Mouse (Mus musculus) CH12.LX (cell line): ENCODE data around the gene Grid2. TPM values are rescaled to one million over a fixed set of nuclear protein-coding genes. Genes with fewer than 3 reads are reported as not detected.
A peak's percentile ranks its signal among the peaks of the same experiment; 100 is the strongest.

Experiments
- DNase-seq: peaks from one replicate; pipeline ENCODE4 v3.0.0-alpha.2; 2013; ENCODE audit errors: extremely low read depth
- H3K27ac ChIP-seq: 2 replicates; pipeline ENCODE4 v1.5.1; 2012; ENCODE audit warnings: low read depth, mild to moderate bottlenecking, control low read depth, moderate library complexity; ENCODE audit not compliant: insufficient read depth
- H3K27me3 ChIP-seq: replicated peaks from 2 replicates; pipeline ENCODE3; 2012; ENCODE audit warnings: inconsistent platforms
- H3K36me3 ChIP-seq, 2 experiments: replicated peaks in 1 of 2; 2 replicates each; pipeline versions ENCODE3 to v1.6.1; 2012; ENCODE audit warnings: inconsistent platforms in 1 of 2, low read length in 1 of 2, mild to moderate bottlenecking in 1 of 2, mixed read lengths in 1 of 2, moderate library complexity in 1 of 2; ENCODE audit not compliant: control insufficient read depth in 1 of 2, insufficient read depth in 1 of 2
- H3K4me1 ChIP-seq, 2 experiments: 2 replicates each; pipeline ENCODE4 v1.6.1; 2012; ENCODE audit warnings: inconsistent platforms in 1 of 2, moderate library complexity in 1 of 2; ENCODE audit not compliant: insufficient read depth in 2 of 2, control insufficient read depth in 1 of 2
- H3K4me2 ChIP-seq: 2 replicates; pipeline ENCODE4 v1.6.1; 2012; ENCODE audit warnings: low read depth, mild to moderate bottlenecking, control low read depth; ENCODE audit not compliant: poor library complexity, insufficient read depth, severe bottlenecking
- H3K4me3 ChIP-seq, 3 experiments: fragments of 150-350 bp in 1 of 3; sonication (generic) in 1 of 3; replicated peaks in 1 of 3; 2 replicates each; pipeline versions ENCODE3 to v1.5.1; 2011 to 2012; ENCODE audit warnings: low read depth in 2 of 3, low read length in 2 of 3, mild to moderate bottlenecking in 2 of 3, moderate library complexity in 2 of 3, control low read depth in 1 of 3, improper control_type of control experiment in 1 of 3, inconsistent platforms in 1 of 3, mixed read lengths in 1 of 3; ENCODE audit not compliant: poor library complexity in 1 of 3
- H3K79me2 ChIP-seq: replicated peaks from 2 replicates; pipeline ENCODE4 v1.6.1; 2012; ENCODE audit warnings: mild to moderate bottlenecking, moderate library complexity; ENCODE audit not compliant: control insufficient read depth, poor library complexity, insufficient read depth, severe bottlenecking; ENCODE audit errors: extremely low read depth
- H3K9ac ChIP-seq: 2 replicates; pipeline ENCODE4 v1.6.1; 2012; ENCODE audit warnings: low read depth, mild to moderate bottlenecking, control low read depth, moderate library complexity; ENCODE audit not compliant: insufficient read depth
- H3K9me3 ChIP-seq: replicated peaks from 2 replicates; pipeline ENCODE3; 2012; ENCODE audit warnings: low read length, inconsistent platforms, mixed read lengths
- BHLHE40 ChIP-seq: IDR thresholded peaks from 2 replicates; pipeline ENCODE4 v1.6.1; 2011; ENCODE audit warnings: mild to moderate bottlenecking, low read depth, low read length, improper control_type of control experiment
- CHD2 ChIP-seq: IDR thresholded peaks from 2 replicates; pipeline ENCODE4 v1.6.1; 2011; ENCODE audit warnings: low read length, improper control_type of control experiment
- CTCF ChIP-seq, 2 experiments: IDR thresholded peaks in 1 of 2; conservative IDR thresholded peaks in 1 of 2; 2 replicates each; pipeline ENCODE4 v1.5.1; 2011 to 2012; ENCODE audit warnings: low read depth in 2 of 2, low read length in 2 of 2, improper control_type of control experiment in 1 of 2, inconsistent platforms in 1 of 2, mild to moderate bottlenecking in 1 of 2, moderate library complexity in 1 of 2
- E2F4 ChIP-seq: IDR thresholded peaks from 2 replicates; pipeline ENCODE4 v1.6.1; 2011; ENCODE audit warnings: low read depth, low read length, improper control_type of control experiment; ENCODE audit not compliant: insufficient replicate concordance
- ETS1 ChIP-seq: conservative IDR thresholded peaks from 2 replicates; pipeline ENCODE4 v1.6.1; 2012; ENCODE audit warnings: low read depth, mild to moderate bottlenecking, inconsistent platforms, low read length, improper control_type of control experiment, moderate library complexity
- GABPA ChIP-seq: IDR thresholded peaks from 2 replicates; pipeline ENCODE4 v1.6.1; 2012; ENCODE audit warnings: low read depth, low read length, improper control_type of control experiment, inconsistent platforms; ENCODE audit not compliant: insufficient replicate concordance
- JUN ChIP-seq: IDR thresholded peaks from 2 replicates; pipeline ENCODE4 v1.6.1; 2011; ENCODE audit warnings: low read depth, mild to moderate bottlenecking, low read length, improper control_type of control experiment, moderate library complexity; ENCODE audit not compliant: insufficient read depth
- JUND ChIP-seq: conservative IDR thresholded peaks from 2 replicates; pipeline ENCODE4 v1.6.1; 2011; ENCODE audit warnings: low read depth, low read length, improper control_type of control experiment
- MAFK ChIP-seq: IDR thresholded peaks from 2 replicates; pipeline ENCODE4 v1.6.1; 2011; ENCODE audit warnings: low read length, improper control_type of control experiment; ENCODE audit not compliant: insufficient replicate concordance
- MAX ChIP-seq: IDR thresholded peaks from 2 replicates; pipeline ENCODE4 v1.6.1; 2011; ENCODE audit warnings: low read length, improper control_type of control experiment
- NELFE ChIP-seq: IDR thresholded peaks from 2 replicates; pipeline ENCODE4 v1.6.1; 2011; ENCODE audit warnings: low read depth, low read length, improper control_type of control experiment
- NRF1 ChIP-seq: IDR thresholded peaks from 2 replicates; pipeline ENCODE4 v1.6.1; 2014; ENCODE audit warnings: low read depth, mild to moderate bottlenecking, inconsistent platforms, low read length, improper control_type of control experiment, moderate library complexity
- POLR2A ChIP-seq: IDR thresholded peaks from 2 replicates; pipeline ENCODE4 v1.6.1; 2011; ENCODE audit warnings: low read depth, mild to moderate bottlenecking, improper control_type of control experiment, low read length
- POLR2AphosphoS2 ChIP-seq: IDR thresholded peaks from 2 replicates; pipeline ENCODE4 v1.6.1; 2011; ENCODE audit warnings: low read depth, low read length, improper control_type of control experiment
- RAD21 ChIP-seq: IDR thresholded peaks from 2 replicates; pipeline ENCODE4 v1.6.1; 2011; ENCODE audit warnings: low read depth, mild to moderate bottlenecking, low read length, improper control_type of control experiment, moderate library complexity
- RCOR1 ChIP-seq: conservative IDR thresholded peaks from 2 replicates; pipeline ENCODE4 v1.6.1; 2012; ENCODE audit warnings: low read depth, mild to moderate bottlenecking, inconsistent platforms, low read length, improper control_type of control experiment
- TCF12 ChIP-seq: IDR thresholded peaks from 2 replicates; pipeline ENCODE4 v1.6.1; 2014; ENCODE audit warnings: low read depth, mild to moderate bottlenecking, inconsistent platforms, low read length, improper control_type of control experiment
- USF1 ChIP-seq: IDR thresholded peaks from 2 replicates; pipeline ENCODE4 v1.6.1; 2014; ENCODE audit warnings: low read depth, mild to moderate bottlenecking, inconsistent platforms, low read length, improper control_type of control experiment
- ZC3H11A ChIP-seq: IDR thresholded peaks from 2 replicates; pipeline ENCODE4 v1.6.1; 2012; ENCODE audit warnings: low read depth, mild to moderate bottlenecking, inconsistent platforms, low read length, improper control_type of control experiment
- dilution Hi-C: fragments of 300-500 bp; cut with MboI; formaldehyde crosslinking; loops from 2 replicates; pipeline ENCODE4 v1.14.3; 2020; ENCODE audit warnings: low sequenced_read_pairs; ENCODE audit not compliant: extremely low pct_unique_long_range_greater_than_20kb, extremely low pct_ligation_motif_present
- in situ Hi-C: fragments of 300-500 bp; cut with MboI; formaldehyde crosslinking; loops from 3 replicates; pipeline ENCODE4 v1.14.3; 2019; ENCODE audit warnings: low sequenced_read_pairs, low pct_ligation_motif_present, low pct_unique_long_range_greater_than_20kb, mixed read lengths
- polyA plus RNA-seq: library from polyadenylated mRNA; unstranded; fragments of >175 nt; gene quantifications from 2 replicates; pipeline ENCODE4 v1.2.1, GENCODE M21; 2012; ENCODE audit warnings: low read depth; ENCODE audit not compliant: insufficient read length
- total RNA-seq, 2 experiments: library from RNA; depleted of rRNA; stranded (reverse); fragments of 300-350 nt in 1 of 2; fragments of >200 nt in 1 of 2; gene quantifications; 2 replicates each; pipeline ENCODE4 v1.2.3; 2012 to 2014

Gene Grid2
- total and polyA plus RNA-seq, 3 experiments, result not detected

DNA sequence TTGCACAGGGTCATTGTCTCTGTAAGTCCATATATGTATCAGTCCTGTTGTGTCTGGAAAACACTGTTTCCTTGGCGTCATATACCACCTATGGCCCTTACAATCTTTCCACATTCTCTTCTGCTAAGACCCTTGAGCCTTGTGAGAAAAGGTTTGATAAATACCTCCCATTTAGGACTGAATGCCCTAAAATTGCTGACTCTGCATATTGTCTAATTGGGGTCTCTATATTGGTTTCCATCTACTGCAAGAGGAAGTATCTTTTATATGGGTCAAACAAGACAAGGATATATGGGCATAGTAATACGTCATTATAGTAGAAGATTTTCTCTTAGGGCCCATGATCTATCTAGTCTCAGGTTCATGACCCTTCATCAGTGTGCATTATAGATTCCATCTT, 1008.5 kb downstream of the Grid2 start:
- H3K4me1 ChIP-seq, result no peaks in the 10 kb centered on the region
- in situ Hi-C loops, result no loop called here
- no peak overlapping the region for H3K4me2 ChIP-seq

DNA sequence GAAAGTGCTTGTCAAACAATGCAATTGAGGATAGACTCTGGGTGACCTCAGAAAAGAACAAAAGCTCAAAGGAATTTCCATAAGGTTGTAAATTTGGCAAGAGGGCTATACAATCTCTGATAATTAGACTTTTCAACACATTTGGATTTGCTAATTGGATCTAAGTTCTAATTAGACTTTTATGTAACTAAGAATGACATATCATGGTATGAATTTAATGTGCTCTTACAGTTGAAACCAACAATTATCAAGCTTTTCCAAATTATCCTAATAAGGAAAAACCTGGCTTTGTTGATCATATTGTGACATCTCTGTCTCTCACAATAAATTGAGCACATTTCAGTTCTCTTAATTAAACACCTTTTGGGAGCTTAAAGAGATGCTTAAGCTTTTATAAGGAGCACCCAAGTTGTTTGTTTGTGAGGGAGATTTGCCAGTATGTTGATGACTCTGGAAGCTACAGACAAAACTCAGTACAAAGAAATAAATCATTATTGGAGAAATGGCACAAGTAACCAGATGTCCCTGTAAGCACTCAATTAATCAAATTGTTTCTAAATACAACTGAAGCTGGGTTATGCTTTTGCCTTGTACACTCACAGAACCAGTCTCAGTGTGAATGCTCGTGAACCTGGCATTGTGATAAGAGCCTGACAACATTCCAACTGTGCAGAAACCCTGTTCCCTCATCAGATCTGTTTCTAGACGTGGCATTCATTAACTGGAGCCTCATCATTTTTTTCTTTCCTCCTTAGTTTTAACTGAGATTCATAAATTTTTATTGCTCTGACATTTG, 1018.8 kb downstream of the Grid2 start:
- no peaks in the 10 kb centered on the region for H3K4me1 ChIP-seq
- no peak for DNase-seq
- no peak overlapping the region for H3K27ac ChIP-seq
- no peaks in the 10 kb centered on the region for H3K79me2 ChIP-seq
- H3K36me3 ChIP-seq, result no peaks in the 10 kb centered on the region
- dilution Hi-C loops, result no loop called here
- TF ChIP-seq CHD2 (no peak), MAX (no peak), RAD21 (no peak), RCOR1 (no peak), USF1 (no peak), JUND (no peak), GABPA (no peak), E2F4 (no peak), NELFE (no peak), JUN (no peak), POLR2A (no peak), TCF12 (no peak), ETS1 (no peak), MAFK (no peak), NRF1 (no peak), POLR2AphosphoS2 (no peak), BHLHE40 (no peak)
- no peak overlapping the region for H3K4me3 ChIP-seq
- peaks cover 34% of the 10 kb centered on the region for H3K9me3 ChIP-seq
- no peak overlapping the region for H3K9ac ChIP-seq
- in situ Hi-C loops, result no loop called here
- no peaks in the 10 kb centered on the region for H3K27me3 ChIP-seq
- H3K4me2 ChIP-seq, result no peak overlapping the region

More for the DNA sequence above, 1008.5 kb downstream of the Grid2 start:
- dilution Hi-C loops, result no loop called here
- no peak overlapping the region for H3K9ac ChIP-seq
- no peaks in the 10 kb centered on the region for H3K36me3 ChIP-seq
- peak; percentile 87 for TF ChIP-seq MAFK
- TF ChIP-seq ZC3H11A, result no peak
- TF ChIP-seq CTCF (conservative IDR thresholded peaks at IDR 0.05 in 1 of 2, IDR thresholded peaks at IDR 0.05 in 1 of 2; ENCODE audit: low read depth in 2 of 2, low read length in 2 of 2), result no peak
- no peak for TF ChIP-seq NRF1
- DNase-seq, result no peak
- H3K27me3 ChIP-seq, result no peaks in the 10 kb centered on the region
- peaks cover 23% of the 10 kb centered on the region for H3K9me3 ChIP-seq
- H3K4me3 ChIP-seq, result no peak overlapping the region
- H3K79me2 ChIP-seq, result no peaks in the 10 kb centered on the region
- H3K27ac ChIP-seq, result no peak overlapping the region
